Mouse (Mus musculus) heart, embryonic 11.5 days (tissue): Measurements from ENCODE around the gene Gucy2d. TPM values are rescaled to one million over a fixed set of nuclear protein-coding genes. Genes with fewer than 3 reads are reported as not detected.

Experiments
- ATAC-seq: fragments of 200-750 bp; cut with Nextera tagmentation; replicated peaks from 2 replicates; pipeline ENCODE4 v1.8.0; 2017; ENCODE audit warnings: moderate library complexity; ENCODE audit not compliant: insufficient number of reproducible peaks, low FRiP score, low TSS enrichment
- H3K27ac ChIP-seq: fragments of 300-500 bp; sonication (generic); 2 replicates; pipeline ENCODE4 v1.5.1; 2014; ENCODE audit warnings: mild to moderate bottlenecking, low read depth, low read length
- H3K27me3 ChIP-seq: fragments of 300-500 bp; sonication (generic); 2 replicates; pipeline ENCODE4 v1.6.1; 2014; ENCODE audit warnings: mild to moderate bottlenecking, low read length, mixed read lengths; ENCODE audit not compliant: control insufficient read depth, insufficient read depth
- H3K36me3 ChIP-seq: fragments of 300-500 bp; sonication (generic); 2 replicates; pipeline ENCODE4 v1.6.1; 2014; ENCODE audit warnings: mild to moderate bottlenecking, low read length, moderate library complexity, mixed read lengths; ENCODE audit not compliant: control insufficient read depth, insufficient read depth
- H3K4me1 ChIP-seq: fragments of 300-500 bp; sonication (generic); 2 replicates; pipeline ENCODE4 v1.6.1; 2014; ENCODE audit warnings: low read length; ENCODE audit not compliant: control insufficient read depth, insufficient read depth
- H3K4me2 ChIP-seq: fragments of 300-500 bp; sonication (generic); 2 replicates; pipeline ENCODE4 v1.6.1; 2014; ENCODE audit warnings: mild to moderate bottlenecking, moderate library complexity
- H3K4me3 ChIP-seq: fragments of 300-500 bp; sonication (generic); 2 replicates; pipeline ENCODE4 v1.5.1; 2014; ENCODE audit warnings: low read depth, low read length
- H3K9ac ChIP-seq: fragments of 300-500 bp; sonication (generic); 2 replicates; pipeline ENCODE4 v1.6.1; 2014; ENCODE audit warnings: mild to moderate bottlenecking, low read depth, low read length, moderate library complexity
- H3K9me3 ChIP-seq: fragments of 300-500 bp; sonication (generic); replicated peaks from 2 replicates; pipeline ENCODE4 v1.6.1; 2016; ENCODE audit warnings: low read length; ENCODE audit not compliant: control insufficient read depth
- WGBS: fragments of 180-500 bp; shearing (Covaris S2); extraction: QIAGEN DNeasy Blood & Tissue Kit; methylation state at CpG from one replicate; pipeline ENCODE4 v1.1.7; 2014; ENCODE audit not compliant: insufficient replicate concordance; 5-methylcytosine and 5-hydroxymethylcytosine counted together
- polyA plus RNA-seq: library from polyadenylated mRNA; unstranded; fragments of >200 nt; fragmentation: Nextera tagmentation; extraction: Ambion mirVana; gene quantifications from 2 replicates; pipeline ENCODE4 v1.2.1, GENCODE M21; 2014

Gene Gucy2d
- polyA plus RNA-seq, 1 experiment from 2014 or later: 0.10 TPM

GRCm38 (mm10) chr7:98481861-98482260, 41.6 kb downstream of the Gucy2d start:
- peaks cover 12% of the 10 kb centered on the region for H3K27me3 ChIP-seq
- ATAC-seq: no peak
- no peak overlapping the region for H3K4me2 ChIP-seq
- no peak overlapping the region for H3K4me3 ChIP-seq
- no peaks in the 10 kb centered on the region for H3K9me3 ChIP-seq
- H3K4me1 ChIP-seq: peaks cover 16% of the 10 kb centered on the region
- H3K9ac ChIP-seq: no peak overlapping the region
- H3K36me3 ChIP-seq: no peaks in the 10 kb centered on the region
- H3K27ac ChIP-seq: no peak overlapping the region
- WGBS: 81% methylated on average over 8 of the region's 8 CpGs

GRCm38 (mm10) chr7:98482551-98483267, 42.5 kb downstream of the Gucy2d start:
- no peaks in the 10 kb centered on the region for H3K9me3 ChIP-seq
- peak overlapping the region; percentile 47 for H3K9ac ChIP-seq
- WGBS: 37% methylated on average over 12 of the region's 12 CpGs
- peak overlapping the region; percentile 47 for H3K4me2 ChIP-seq
- peaks cover 12% of the 10 kb centered on the region for H3K27me3 ChIP-seq
- no peaks in the 10 kb centered on the region for H3K36me3 ChIP-seq
- ATAC-seq: peak; percentile 50
- H3K27ac ChIP-seq: peak overlapping the region; percentile 68
- H3K4me1 ChIP-seq: peaks cover 16% of the 10 kb centered on the region
- no peak overlapping the region for H3K4me3 ChIP-seq

DNA sequence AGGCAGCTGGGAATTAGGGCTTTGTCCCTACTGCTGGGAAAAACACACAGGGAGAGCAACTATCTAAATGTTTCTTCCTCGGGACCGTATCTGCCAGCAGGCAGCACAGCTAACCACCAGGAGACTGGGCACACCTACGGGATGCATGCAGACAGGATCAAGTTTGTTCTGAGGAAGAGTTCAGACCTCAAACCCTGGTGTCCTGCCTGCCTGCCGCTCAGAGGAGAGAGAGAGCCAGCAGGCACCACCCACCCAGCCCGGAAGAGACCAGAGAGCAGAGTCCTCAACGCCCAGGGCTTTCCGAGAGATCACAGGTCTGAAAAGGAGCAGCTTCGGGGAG, 43.0 kb downstream of the Gucy2d start:
- peak overlapping the region; percentile 47 for H3K9ac ChIP-seq
- H3K36me3 ChIP-seq: no peaks in the 10 kb centered on the region
- H3K27me3 ChIP-seq: peaks cover 12% of the 10 kb centered on the region
- H3K27ac ChIP-seq: peak overlapping the region; percentile 68
- H3K4me3 ChIP-seq: no peak overlapping the region
- WGBS: 21% methylated on average over 8 of the region's 8 CpGs
- peak overlapping the region; percentile 47 for H3K4me2 ChIP-seq
- H3K4me1 ChIP-seq: peaks cover 16% of the 10 kb centered on the region
- no peaks in the 10 kb centered on the region for H3K9me3 ChIP-seq
- no peak for ATAC-seq

DNA sequence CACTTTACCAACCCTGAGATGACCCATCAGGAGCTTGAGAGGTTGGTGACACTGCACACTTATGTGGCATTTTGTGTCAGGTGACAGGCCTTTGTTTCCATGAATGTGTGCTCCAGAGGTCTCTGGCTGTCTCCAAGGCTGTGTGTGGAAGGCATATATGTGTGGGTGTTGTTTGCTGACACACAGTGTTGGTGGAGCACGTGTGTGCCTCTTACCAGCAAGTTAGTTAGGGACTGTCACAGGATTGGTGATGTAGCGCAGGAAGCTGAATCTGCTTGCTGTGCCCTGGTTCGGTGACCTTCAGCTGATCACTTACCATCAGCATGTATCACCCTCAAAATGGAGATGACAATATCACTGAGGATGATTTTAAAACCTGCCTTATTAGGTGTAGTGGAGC, 44.7 kb downstream of the Gucy2d start:
- Histone ChIP-seq H3K9me3 (no peaks in the 10 kb centered on the region), H3K27ac (no peak overlapping the region), H3K27me3 (peaks cover 4% of the 10 kb centered on the region; the same call in 1 of the 2 replicates), H3K36me3 (no peaks in the 10 kb centered on the region), H3K4me1 (peaks cover 16% of the 10 kb centered on the region), H3K4me2 (no peak overlapping the region), H3K4me3 (no peak overlapping the region), H3K9ac (no peak overlapping the region)
- ATAC-seq: no peak
- 75% methylated on average over 3 of the region's 3 CpGs for WGBS

GRCm38 (mm10) chr7:98485508-98485907, 45.3 kb downstream of the Gucy2d start:
- ATAC-seq: no peak

GRCm38 (mm10) chr7:98486471-98486917, 46.3 kb downstream of the Gucy2d start:
- WGBS: 75% methylated on average over 7 of the region's 7 CpGs
- Histone ChIP-seq H3K27me3 (peaks cover 4% of the 10 kb centered on the region; the same call in 1 of the 2 replicates), H3K4me2 (no peak overlapping the region), H3K36me3 (no peaks in the 10 kb centered on the region), H3K4me1 (peaks cover 16% of the 10 kb centered on the region), H3K9ac (no peak overlapping the region), H3K4me3 (no peak overlapping the region), H3K27ac (no peak overlapping the region), H3K9me3 (no peaks in the 10 kb centered on the region)
- no peak for ATAC-seq

More at GRCm38 (mm10) chr7:98485508-98485907, 45.3 kb downstream of the Gucy2d start:
- H3K36me3 ChIP-seq: no peaks in the 10 kb centered on the region
- H3K4me3 ChIP-seq: no peak overlapping the region
- peaks cover 16% of the 10 kb centered on the region for H3K4me1 ChIP-seq
- H3K27me3 ChIP-seq: peaks cover 4% of the 10 kb centered on the region; the same call in 1 of the 2 replicates
- WGBS: 63% methylated on average over 4 of the region's 4 CpGs
- H3K9me3 ChIP-seq: no peaks in the 10 kb centered on the region
- H3K27ac ChIP-seq: no peak overlapping the region
- H3K9ac ChIP-seq: no peak overlapping the region
- no peak overlapping the region for H3K4me2 ChIP-seq

- H3K9me3 ChIP-seq: no peaks in the 10 kb centered on the region
- no peak overlapping the region for H3K4me3 ChIP-seq
- peaks cover 4% of the 10 kb centered on the region; the same call in 1 of the 2 replicates for H3K27me3 ChIP-seq
- H3K4me1 ChIP-seq: peaks cover 20% of the 10 kb centered on the region
- no peak for ATAC-seq
- H3K36me3 ChIP-seq: no peaks in the 10 kb centered on the region
- H3K27ac ChIP-seq: no peak overlapping the region
- 84% methylated on average over 11 of the region's 11 CpGs for WGBS
- no peak overlapping the region for H3K4me2 ChIP-seq
- H3K9ac ChIP-seq: no peak overlapping the region
These were observed 47.2 kb downstream of the Gucy2d start for GRCm38 (mm10) chr7:98487202-98487980.

GRCm38 (mm10) chr7:98488398-98489130, 48.3 kb downstream of the Gucy2d start:
- no peak for ATAC-seq
- Histone ChIP-seq H3K4me2 (no peak overlapping the region), H3K9ac (peak overlapping the region; percentile 66; the same call in 1 of the 2 replicates)

More at GRCm38 (mm10) chr7:98488398-98489130, 48.3 kb downstream of the Gucy2d start:
- peaks cover 23% of the 10 kb centered on the region for H3K4me1 ChIP-seq
- no peak overlapping the region for H3K27ac ChIP-seq
- H3K36me3 ChIP-seq: no peaks in the 10 kb centered on the region
- H3K27me3 ChIP-seq: peaks cover 4% of the 10 kb centered on the region; the same call in 1 of the 2 replicates
- 79% methylated on average over 13 of the region's 13 CpGs for WGBS
- no peak overlapping the region for H3K4me3 ChIP-seq
- no peaks in the 10 kb centered on the region for H3K9me3 ChIP-seq
